Mouse (Mus musculus): ENCODE results near the gene Pfn3. TPM values are rescaled to one million over a fixed set of nuclear protein-coding genes. Genes with fewer than 3 reads are reported as not detected.

Pfn3 gene
- total RNA-seq, 2 experiments from 2014 or later: not detected

GRCm38 (mm10) chr13:55391626-55392029 lies 23.4 kb downstream of the Pfn3 start:
- no peak for DNase-seq

- no peak for DNase-seq
Observed at GRCm38 (mm10) chr13:55390644-55391043, 24.4 kb downstream of the Pfn3 start.

DNA sequence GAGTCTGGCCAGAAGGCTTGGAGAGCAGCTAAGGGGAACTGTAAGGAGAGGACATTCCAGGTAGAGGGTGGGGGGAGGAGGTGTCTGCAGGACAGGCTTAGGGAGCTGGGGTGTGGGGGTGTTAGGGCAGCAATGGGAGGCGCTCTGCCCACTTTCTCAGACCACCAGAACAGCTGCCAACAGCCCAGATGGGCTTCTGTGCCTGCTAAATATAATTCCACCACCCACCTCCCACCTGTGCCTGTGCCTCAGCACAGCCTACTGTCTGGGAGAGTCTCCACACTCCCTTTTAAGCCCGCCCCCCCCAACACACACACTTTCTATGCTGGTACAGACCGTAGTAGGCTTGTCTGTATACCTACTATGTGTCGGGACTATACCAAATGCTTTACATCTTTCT lies 33.2 kb downstream of the Pfn3 start:
- no peak for DNase-seq

GRCm38 (mm10) chr13:55378907-55379580 lies 36.0 kb downstream of the Pfn3 start:
- DNase-seq: no peak

DNA sequence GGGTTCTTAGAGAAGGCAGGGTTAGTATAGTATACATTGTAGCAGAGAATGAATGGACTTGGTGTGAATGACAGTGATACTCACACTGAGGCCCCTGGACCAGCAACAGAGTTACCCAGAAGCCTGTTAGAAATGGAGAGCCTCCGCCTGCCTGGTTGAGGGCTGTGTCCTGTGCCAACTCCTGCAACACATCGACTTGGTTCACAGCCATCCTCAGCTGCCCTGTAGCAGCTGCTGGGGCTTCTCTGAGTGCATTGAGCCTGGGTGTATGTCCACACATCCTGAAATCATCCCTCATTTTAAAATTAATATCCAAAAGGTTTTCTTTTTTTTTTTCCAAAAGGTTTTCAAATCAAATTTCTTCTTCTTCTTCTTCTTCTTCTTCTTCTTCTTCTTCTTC lies 39.2 kb downstream of the Pfn3 start:
- no peak for DNase-seq

GRCm38 (mm10) chr13:55374206-55374924 lies 40.7 kb downstream of the Pfn3 start:
- DNase-seq: no peak

DNA sequence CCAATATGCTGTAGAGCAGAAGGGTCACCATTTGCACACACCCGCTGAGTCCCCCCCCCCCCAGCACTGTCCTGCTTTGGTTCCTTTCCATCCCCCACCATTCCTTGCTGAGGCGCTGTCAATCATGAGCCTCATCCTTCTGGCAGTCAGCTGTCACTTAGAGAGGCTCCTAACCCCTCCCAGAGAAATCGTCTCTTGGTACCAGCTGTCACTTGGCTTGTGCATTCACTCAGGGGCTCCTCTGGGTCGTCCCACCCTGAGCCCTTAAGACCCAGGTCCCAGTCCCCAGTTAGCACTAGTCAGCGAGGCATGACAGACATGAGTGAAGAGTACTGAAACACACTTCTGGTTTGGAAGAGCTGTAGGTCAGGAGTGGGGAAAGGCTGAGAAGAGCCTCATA lies 43.3 kb downstream of the Pfn3 start:
- no peak for DNase-seq

DNA sequence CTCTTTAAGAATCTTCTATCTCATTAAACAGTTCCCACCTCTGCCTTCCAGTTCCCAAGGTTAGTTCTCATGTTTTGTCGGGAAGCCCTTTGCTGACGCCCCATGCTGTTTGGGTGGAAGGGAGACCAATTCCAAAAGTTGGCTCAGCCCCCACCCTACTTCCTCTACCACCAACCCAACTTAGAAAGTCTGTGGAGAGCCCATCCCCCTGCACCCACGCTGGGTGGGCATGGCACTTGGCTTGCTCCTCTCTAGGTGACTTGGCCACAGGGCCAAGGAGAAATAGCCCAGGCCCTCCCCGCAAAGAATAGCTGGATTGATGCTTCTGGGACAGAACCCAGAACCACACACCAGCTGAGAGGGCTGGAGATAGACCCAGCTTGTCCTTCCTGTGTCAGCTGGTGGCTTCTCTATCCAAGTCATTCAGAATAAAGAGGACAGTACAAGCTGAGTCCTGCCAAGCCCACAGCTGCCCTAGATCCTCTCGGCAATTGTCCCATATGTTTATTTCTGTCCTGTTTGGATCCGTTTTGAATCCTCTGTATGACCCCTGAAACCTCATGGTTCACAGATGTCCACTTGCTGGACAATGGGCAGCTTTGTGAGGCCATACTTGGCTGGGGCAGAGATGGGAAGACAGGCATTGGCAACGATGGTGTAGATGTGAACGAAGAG lies 43.9 kb downstream of the Pfn3 start:
- DNase-seq: no peak

DNA sequence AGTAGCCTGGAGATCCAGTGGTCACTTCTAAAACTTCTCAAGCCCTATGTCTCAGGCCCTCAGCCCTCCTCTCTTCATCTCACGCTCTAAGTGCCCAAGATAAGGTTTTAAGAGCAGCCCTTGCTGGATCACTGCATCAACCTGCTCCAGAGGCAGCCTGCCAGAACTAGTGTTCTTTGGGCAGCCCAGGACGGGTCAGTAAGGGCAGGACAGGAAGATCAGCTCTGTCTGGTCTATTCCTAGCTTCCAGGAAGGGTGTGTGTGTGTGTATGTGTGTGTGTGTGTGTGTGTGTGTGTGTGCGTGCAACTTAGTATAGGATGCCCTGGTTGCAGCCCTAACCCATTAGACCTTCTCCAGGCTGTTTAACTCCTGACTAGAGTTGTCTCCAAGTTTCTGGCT lies 44.8 kb downstream of the Pfn3 start:
- DNase-seq: no peak

DNA sequence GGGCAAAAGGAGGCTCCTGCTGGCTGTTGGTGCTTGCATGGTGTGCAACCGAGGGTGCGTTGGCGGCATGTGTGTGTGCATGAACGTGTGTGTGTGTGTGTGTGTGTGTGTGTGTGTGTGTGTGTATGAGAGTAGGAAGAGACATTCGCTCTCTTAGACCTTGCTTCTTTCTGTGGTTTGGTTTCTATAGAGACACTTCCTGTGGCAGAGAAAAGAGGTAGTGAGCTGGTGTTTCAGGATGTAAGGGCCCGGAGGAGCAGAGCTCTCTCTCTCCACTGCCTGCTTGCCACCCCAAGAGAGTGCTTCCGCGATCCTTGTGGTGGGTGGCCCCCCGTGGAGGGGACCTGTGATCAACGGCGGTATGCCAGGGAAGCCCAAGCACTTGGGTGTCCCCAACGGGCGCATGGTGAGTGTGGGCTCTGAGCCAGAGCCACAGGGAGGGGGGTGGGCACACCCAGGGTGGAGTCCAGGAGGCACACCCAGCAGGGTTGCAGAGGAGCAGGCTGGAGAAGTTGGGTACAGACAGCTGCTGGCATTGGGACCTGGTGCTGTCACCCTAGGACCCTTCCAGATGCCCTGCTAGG lies 45.4 kb downstream of the Pfn3 start, which contains the start of gene Rgs14:
Rgs14 (plus strand) TSS at position 202 of the 584 bp plus-strand sequence.
- DNase-seq: no peak

- no peak for DNase-seq
Observed at GRCm38 (mm10) chr13:55368401-55368800, 46.6 kb downstream of the Pfn3 start.

Small RNAs within 50 kb of the gene (microRNA-seq; reads per million reads assigned to microRNA genes)
- gene Mir6943: 1.0 to 1.4 reads per million in 2 experiments

Other genes with a start within 250 kb of the Pfn3 start
- 100 to 1,000 TPM; 107 to 108 TPM for gene Nsd1, start 205.4 kb downstream of the Pfn3 start, total RNA-seq (2021)
- 100 to 1,000 TPM; 157 to 172 TPM for gene Prelid1, start 94.7 kb downstream of the Pfn3 start, total RNA-seq (2021)
- gene Rab24, start 93.3 kb downstream of the Pfn3 start, total RNA-seq (2021): 10 to 100 TPM; 39.5 to 39.9 TPM
- 10 to 100 TPM; 18.3 to 20.6 TPM for gene Mxd3, start 85.4 kb downstream of the Pfn3 start, total RNA-seq (2021)
- gene Lman2, start 52.4 kb downstream of the Pfn3 start, total RNA-seq (2021): 10 to 100 TPM; 54.1 to 59.3 TPM
- under 1 TPM in 1 of 2 experiments, not detected in 1; 0.70 TPM for gene Rgs14, start 45.5 kb downstream of the Pfn3 start, total RNA-seq (2021)
- gene Slc34a1, start 17.0 kb downstream of the Pfn3 start, total RNA-seq (2021): not detected
- gene F12, start 11.6 kb upstream of the Pfn3 start, total RNA-seq (2021): not detected
- 10 to 100 TPM; 29.9 to 31.1 TPM for gene Grk6, start 29.8 kb upstream of the Pfn3 start, total RNA-seq (2021)
- 1 to 10 TPM; 2.1 to 2.3 TPM for gene Prr7, start 49.0 kb upstream of the Pfn3 start, total RNA-seq (2021)
- gene Dbn1, start 72.9 kb upstream of the Pfn3 start, total RNA-seq (2021): 10 to 100 TPM; 64.5 to 66.8 TPM
- gene Pdlim7, start 98.4 kb upstream of the Pfn3 start, total RNA-seq (2021): 100 to 1,000 TPM; 115 to 119 TPM
- 1 to 10 TPM; 1.0 to 1.1 TPM for gene Dok3, start 114.1 kb upstream of the Pfn3 start, total RNA-seq (2021)
- gene Ddx41, start 121.4 kb upstream of the Pfn3 start, total RNA-seq (2021): 10 to 100 TPM; 16.9 to 18.5 TPM
- gene Fam193b, start 155.9 kb upstream of the Pfn3 start, total RNA-seq (2021): 10 to 100 TPM; 21.2 to 24.0 TPM
- gene Tmed9, start 158.5 kb upstream of the Pfn3 start, total RNA-seq (2021): 100 to 1,000 TPM; 116 to 121 TPM
- gene B4galt7, start 184.7 kb upstream of the Pfn3 start, total RNA-seq (2021): 10 to 100 TPM; 12.2 to 12.5 TPM
- gene Caml, start 207.8 kb upstream of the Pfn3 start, total RNA-seq (2021): 10 to 100 TPM; 16.2 to 17.7 TPM
- gene Ddx46, start 219.8 kb upstream of the Pfn3 start, total RNA-seq (2021): 10 to 100 TPM; 33.8 to 34.3 TPM